Mouse (Mus musculus): ENCODE measurements around the gene 2210017I01Rik.

The 2210017I01Rik gene

DNA sequence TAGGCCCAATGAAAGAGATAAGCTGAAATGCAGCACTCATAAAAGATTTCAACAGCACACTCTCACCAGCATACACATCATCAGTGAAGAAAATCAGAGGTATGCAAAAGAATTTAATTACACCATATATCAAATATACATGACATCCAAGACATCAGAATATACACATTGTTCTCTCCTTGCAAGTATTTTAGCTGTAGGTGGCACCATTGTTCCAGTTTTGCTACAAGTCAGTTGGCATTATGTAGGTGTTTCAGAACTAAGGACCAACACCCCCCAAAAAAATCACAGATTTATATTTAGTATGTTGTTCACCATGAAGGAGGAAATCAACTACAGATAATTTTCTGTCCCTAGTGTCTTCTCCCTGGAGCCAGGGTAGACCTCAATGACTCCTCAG is 41.9 kb downstream of the 2210017I01Rik start:
- no peak for DNase-seq (ENCODE audit: low spot score)
